Mouse (Mus musculus): ENCODE measurements around the gene Atp5j.

Atp5j gene

DNA sequence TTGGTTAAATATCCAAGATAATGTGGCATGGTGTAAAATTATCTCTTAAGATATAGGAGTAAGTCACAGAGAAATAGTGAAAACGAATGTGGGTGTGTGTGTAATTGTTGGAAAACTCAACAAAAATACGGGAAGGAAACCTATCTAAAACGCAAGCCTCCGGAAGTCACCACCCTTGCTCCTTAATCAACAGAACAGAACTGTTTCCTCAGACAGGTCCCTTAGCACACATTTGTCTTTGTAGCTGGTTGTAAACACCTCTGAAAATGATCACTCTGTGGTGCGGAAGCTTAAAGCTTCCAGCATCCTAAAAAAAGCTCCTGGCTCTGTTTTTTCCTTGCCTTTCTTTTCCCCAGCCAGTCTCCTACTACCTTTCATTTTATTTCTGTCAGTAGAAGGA, 30.6 kb downstream of the Atp5j start:
- DNase-seq, result no peak

DNA sequence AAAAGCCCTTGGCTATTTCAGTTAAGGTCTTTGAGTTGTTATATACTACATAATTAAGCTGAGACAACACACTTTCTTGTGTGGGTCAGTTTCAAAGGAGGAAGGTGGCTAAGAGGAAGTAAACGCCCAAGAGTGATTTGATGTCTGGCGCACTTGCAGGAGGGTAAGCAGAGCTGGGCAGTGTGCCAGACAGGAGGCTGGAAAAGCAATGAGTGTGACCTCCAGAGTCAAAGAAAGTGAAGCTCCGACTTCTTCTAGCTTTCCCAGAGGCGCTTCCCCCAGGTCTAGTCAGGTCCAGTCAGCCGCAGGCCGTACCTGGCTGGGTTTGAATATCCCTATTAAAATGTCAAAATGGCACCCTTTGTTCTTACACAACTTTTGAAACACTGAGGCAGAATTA, 33.2 kb downstream of the Atp5j start:
- peak; percentile 69 for DNase-seq

DNA sequence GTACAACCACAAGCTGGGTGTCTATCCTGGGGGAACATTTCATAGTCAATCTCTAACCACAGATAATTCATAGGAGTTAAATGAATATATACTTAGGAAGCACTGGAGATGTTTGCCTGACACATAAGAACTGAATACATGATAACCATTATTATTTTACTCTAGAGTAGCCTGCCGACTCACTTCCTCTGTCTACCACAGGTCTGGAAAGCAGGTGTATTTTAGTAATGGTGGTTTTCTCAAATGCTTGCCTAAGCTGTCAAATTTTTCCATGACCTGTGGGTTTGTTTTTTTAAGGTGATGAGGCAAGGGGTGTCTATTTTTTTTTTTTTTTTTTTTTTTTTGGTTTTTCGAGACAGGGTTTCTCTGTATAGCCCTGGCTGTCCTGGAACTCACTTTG, 35.4 kb downstream of the Atp5j start:
- DNase-seq, result no peak

DNA sequence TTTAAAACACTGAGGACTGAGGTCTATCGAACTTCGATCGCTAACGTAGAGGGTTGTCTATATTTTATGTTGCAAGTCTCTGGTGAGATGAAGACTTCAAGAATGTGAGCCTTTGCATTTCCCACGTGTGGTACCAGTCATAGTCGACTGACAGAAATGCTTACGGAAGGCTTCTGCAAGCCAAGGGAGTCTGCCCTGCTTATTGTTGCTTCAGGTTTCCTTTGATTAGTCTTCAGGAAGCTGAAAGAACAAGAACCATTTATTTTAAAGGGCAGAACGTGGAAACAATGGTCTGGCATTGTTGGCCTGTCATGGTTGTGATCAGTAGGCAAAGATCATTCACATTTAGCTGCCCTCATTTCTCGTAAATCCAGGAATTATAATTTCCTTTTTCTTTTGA, 38.7 kb downstream of the Atp5j start:
- DNase-seq, result no peak

DNA sequence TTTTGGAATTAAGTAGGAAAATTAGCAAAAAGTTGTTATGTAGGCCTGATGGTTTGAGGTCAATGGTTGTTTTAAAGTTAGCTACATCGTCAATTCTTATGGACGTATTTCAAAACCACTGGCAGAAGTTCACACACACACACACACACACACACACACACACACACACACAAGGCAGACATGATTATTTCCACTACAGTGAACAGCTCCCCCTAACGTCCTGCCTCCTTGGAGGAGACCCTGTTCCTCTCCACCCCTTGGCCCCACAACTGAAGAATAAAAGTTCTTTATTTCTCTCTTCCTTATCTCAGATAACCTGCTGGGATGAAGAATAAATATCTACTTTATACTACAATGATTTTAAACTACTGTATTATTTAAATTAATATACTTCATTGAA, 40.1 kb downstream of the Atp5j start:
- DNase-seq, result no peak

DNA sequence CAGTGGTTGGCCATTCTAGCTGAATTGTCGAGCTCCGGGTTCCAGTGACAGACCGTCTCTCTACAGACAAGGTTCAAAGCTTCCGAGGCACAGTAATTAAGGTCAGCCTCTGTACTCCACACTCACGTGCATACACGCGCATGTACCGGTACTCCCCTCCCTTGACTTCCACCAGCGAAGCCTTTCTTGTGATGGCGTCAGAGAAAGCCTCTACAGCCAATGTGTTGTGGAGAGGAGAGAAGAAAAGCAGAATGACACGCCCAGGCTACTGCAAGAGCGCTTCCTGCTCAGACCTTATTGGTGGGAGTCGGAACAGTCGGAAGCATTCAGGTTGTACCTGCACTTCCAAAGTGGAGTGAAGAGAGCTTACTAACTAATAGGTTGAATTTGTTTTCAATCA, 42.0 kb downstream of the Atp5j start:
- DNase-seq, result no peak

DNA sequence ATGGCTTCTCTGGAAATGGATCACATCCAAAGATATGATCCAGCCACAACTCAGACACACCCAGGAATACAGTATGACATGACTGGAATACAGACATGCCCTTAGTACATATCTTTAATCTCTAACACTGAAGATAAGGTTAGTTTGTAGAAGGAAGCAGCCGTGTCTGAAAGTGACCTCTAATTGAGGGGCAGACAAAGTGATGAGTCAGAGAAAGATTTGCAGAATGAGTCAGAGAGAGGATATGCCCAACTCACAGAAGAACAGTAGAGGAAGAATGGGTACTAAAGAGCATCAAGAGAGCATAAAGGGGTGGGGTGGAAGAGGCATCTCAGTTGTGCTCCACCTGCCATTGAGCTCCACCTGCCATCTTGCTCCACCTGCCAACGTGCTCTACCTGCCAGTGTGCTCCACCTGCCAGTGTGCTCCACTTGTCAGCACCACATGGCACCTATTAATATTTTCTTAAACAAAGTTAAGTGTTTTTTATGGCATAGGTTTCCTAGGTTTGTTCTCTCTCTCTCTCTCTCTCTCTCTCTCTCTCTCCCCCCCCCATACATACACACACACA, 44.7 kb downstream of the Atp5j start:
- DNase-seq, result no peak

DNA sequence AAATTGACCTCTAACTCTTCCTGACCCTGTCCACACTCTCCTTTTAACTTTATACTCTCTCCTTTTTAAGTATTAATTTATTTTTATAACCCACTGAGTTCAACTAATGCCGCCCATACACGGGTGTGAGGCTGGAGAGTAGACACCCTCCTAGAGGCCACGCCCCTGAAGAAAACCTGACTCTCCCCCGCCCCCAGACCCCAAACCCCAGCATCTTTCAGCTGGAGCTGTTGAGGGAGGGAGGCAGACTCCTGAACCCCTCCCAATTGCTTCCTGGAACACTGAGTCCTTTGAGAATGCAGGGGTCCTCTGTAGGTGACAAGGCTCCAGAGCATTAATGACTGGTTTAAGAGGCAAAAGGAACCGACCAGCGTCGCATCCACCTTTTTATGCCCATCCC, 50.5 kb downstream of the Atp5j start:
- DNase-seq, result no peak

DNA sequence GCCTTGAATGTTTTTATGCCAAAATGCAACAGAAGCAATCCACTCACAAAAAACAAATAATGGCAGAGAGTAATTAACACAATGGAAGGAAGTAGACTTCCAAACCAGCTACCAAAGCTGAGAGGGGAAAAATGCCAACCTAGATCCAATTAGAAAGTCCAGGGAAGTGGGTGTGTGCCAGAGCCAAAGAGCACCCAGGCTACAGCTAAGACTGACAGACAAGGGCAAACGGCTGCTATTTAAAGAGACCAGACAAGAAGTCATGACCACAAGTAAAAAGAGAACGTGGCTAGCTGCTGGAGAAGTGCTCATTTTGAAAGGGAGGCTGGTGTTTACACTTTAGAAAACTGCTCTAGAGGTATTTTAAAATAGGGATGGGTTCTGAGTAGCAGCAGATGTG, 52.1 kb downstream of the Atp5j start:
- DNase-seq, result no peak

DNA sequence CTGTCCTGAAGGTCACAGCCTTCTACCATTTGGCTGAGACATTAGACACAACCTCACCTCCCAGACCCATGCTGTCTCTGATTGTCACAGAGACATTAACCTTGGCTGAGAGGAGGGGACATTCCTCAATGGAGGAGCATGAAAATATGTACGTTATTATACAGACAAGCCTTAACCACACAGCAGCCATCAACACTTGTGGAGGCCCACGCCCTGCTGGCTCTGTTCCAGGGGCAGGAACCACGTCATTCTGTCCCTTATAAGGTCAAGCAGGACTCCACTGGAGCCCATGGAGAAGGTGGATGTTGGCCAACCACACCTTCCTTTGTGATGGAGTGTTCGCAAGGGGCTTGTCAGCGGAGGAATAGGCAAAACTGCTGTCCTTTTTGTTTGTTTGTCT, 55.7 kb downstream of the Atp5j start:
- no peak for DNase-seq

DNA sequence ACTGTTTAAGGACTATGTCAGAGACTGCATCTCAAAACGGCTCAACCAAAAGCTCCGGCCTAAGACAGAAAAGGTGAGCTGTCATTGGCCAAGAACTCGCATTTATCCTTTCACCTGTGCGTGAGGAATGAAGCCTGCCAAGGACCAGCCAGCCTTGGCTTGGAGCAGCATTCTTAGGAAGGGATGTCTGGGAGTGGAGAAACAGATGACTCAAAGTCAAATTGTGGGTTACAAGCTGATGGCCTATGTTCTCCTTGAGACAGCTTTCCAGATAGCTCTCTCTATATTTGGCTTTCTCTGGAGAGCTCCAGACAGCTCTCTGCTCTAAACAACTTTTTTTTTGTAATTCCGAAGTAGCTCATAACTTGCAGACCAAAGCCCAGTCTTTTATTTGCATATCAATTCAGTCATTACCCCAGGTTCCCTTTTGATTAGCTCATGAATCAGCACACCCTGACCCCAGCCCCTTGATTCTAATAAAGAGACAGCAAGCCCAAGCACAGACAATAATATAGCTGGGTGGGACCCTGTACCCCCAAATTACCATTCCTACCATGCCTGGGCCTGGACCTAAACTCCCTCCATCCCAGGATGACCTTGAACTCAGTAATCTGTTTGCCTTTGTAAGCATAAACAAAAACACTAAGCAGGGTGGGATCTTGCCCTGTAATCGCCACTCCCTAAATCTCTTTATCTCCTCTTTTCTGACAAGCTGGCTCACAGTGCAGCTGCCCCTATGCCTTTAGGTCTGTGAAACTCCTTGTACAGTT, 56.4 kb downstream of the Atp5j start:
- DNase-seq, result no peak

DNA sequence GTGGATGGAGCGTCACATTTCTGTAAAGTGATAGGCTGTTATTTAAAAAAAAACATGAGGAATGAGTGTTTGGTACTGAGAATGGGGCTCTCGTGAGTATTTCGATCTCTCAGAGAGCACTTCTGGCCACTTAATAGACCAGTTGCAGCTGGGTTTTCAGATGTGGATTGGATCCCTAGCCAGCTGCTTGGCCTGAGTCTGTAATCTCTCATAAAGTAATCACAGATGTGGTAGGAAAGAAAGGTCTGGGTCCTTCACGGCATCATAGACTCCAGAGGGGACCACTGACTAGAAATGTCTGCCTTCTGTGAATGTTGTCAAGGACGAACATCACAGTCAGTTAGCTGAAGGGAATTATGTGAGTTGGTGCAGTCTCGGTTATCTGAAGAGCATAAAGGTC, 57.0 kb downstream of the Atp5j start:
- no peak for DNase-seq

Data from lung, postnatal 14 days (tissue).